Mouse (Mus musculus) bone marrow, adult 2 months (tissue): ENCODE results near the gene Lbx2.

Experiments
- CTCF ChIP-seq: fragments of 200-500 bp; IDR thresholded peaks from 2 replicates; pipeline ENCODE4 v1.5.1; 2011; ENCODE audit warnings: low read length, control low read depth; ENCODE audit not compliant: control insufficient read depth, insufficient read depth
- POLR2A ChIP-seq: fragments of 200-500 bp; IDR thresholded peaks from 2 replicates; pipeline ENCODE4 v1.6.1; 2011; ENCODE audit warnings: low read depth, mild to moderate bottlenecking, control low read depth, low read length, borderline replicate concordance; ENCODE audit not compliant: control insufficient read depth

- TF ChIP-seq POLR2A (no peak), CTCF (no peak)
Observed at GRCm38 (mm10) chr6:83132176-83132919, 46.2 kb downstream of the Lbx2 start.
